Mouse (Mus musculus) brain, embryonic 14.5 days (tissue): ENCODE results near the gene Atp5e. TPM values are rescaled to one million over a fixed set of nuclear protein-coding genes. Genes with fewer than 3 reads are reported as not detected.

Source experiments
- DNase-seq: peaks from one replicate; pipeline ENCODE4 v3.0.0-alpha.2; 2011; ENCODE audit warnings: low read depth
- CTCF ChIP-seq: fragments of 200-500 bp; IDR thresholded peaks from 2 replicates; pipeline ENCODE4 v1.5.1; 2012; ENCODE audit warnings: inconsistent platforms, mild to moderate bottlenecking, moderate library complexity, borderline replicate concordance; ENCODE audit not compliant: insufficient read depth, insufficient read length; ENCODE audit errors: extremely low read depth
- POLR2A ChIP-seq: fragments of 200-500 bp; IDR thresholded peaks from 2 replicates; pipeline ENCODE4 v1.6.1; 2012; ENCODE audit warnings: mild to moderate bottlenecking, inconsistent platforms, borderline replicate concordance; ENCODE audit not compliant: poor library complexity, insufficient read depth, insufficient read length, severe bottlenecking; ENCODE audit errors: extremely low read depth
- polyA plus RNA-seq: library from polyadenylated mRNA; depleted of rRNA; stranded (reverse); fragments of >200 nt; gene quantifications from 2 replicates; pipeline ENCODE4 v1.2.3, GENCODE M21; 2012

Gene Atp5e
- polyA plus RNA-seq, 1 experiment = 406 TPM

- TF ChIP-seq CTCF (no peak), POLR2A (no peak)
- DNase-seq = no peak
Observed at GRCm38 (mm10) chr2:174444359-174444758, 19.5 kb downstream of the Atp5e start.

GRCm38 (mm10) chr2:174443046-174443445 lies 20.9 kb downstream of the Atp5e start:
- DNase-seq = no peak
- TF ChIP-seq CTCF = no peak
- no peak for TF ChIP-seq POLR2A

GRCm38 (mm10) chr2:174442460-174442859 lies 21.4 kb downstream of the Atp5e start:
- DNase-seq = no peak
- TF ChIP-seq CTCF (no peak), POLR2A (no peak)

- no peak for DNase-seq
- TF ChIP-seq CTCF (no peak), POLR2A (no peak)
Observed at GRCm38 (mm10) chr2:174441898-174442297, 22.0 kb downstream of the Atp5e start.

GRCm38 (mm10) chr2:174439961-174440360 lies 23.9 kb downstream of the Atp5e start:
- TF ChIP-seq CTCF (no peak), POLR2A (no peak)
- no peak for DNase-seq

- no peak for TF ChIP-seq CTCF
- no peak for TF ChIP-seq POLR2A
- no peak for DNase-seq
Observed at GRCm38 (mm10) chr2:174439450-174439838, 24.5 kb downstream of the Atp5e start.

GRCm38 (mm10) chr2:174438737-174439449 lies 25.0 kb downstream of the Atp5e start, which contains the start of gene Ctsz:
Ctsz (minus strand) TSS chr2:174439039.
- TF ChIP-seq CTCF (no peak), POLR2A (no peak)
- peak; percentile 66 for DNase-seq

- no peak for DNase-seq
- TF ChIP-seq CTCF (no peak), POLR2A (no peak)
Observed at GRCm38 (mm10) chr2:174438181-174438580, 25.7 kb downstream of the Atp5e start.

GRCm38 (mm10) chr2:174437697-174437982 lies 26.3 kb downstream of the Atp5e start:
- TF ChIP-seq CTCF (no peak), POLR2A (no peak)
- no peak for DNase-seq

- no peak for DNase-seq
- TF ChIP-seq POLR2A (no peak), CTCF (no peak)
Observed at GRCm38 (mm10) chr2:174436916-174437696, 26.8 kb downstream of the Atp5e start.

GRCm38 (mm10) chr2:174436076-174436701 lies 27.7 kb downstream of the Atp5e start:
- no peak for DNase-seq
- TF ChIP-seq CTCF (no peak), POLR2A (no peak)
